ENCODE assay signal across 9 mouse cellular contexts in genomic region chr7:49258088-49258487, GRCm38 (mm10).
DNase-seq lines count a peak whose midpoint lies in the region; ATAC-seq lines count a peak whose summit lies in the region.
"Had no signal": no experiment of that assay in that cellular context is flagged by ENCODE, and none has a peak within 500 bp of the region (broad histone marks: within the 10 kb centered on the region; RNA-seq: fewer than 3 reads in every experiment).

No protein-coding gene starts in this region.

- peak overlapping the region; percentile 51 to 78 for H3K27ac ChIP-seq in heart, embryonic 14.5 days (replicated peaks in 1 of 2; ENCODE audit: control insufficient read depth in 1 of 2, insufficient read depth in 1 of 2, low read depth in 2 of 2, low read length in 2 of 2)
- H3K27ac ChIP-seq in midbrain, embryonic 13.5 days = no peak overlapping the region
- no peak overlapping the region for H3K27ac ChIP-seq in hindbrain, embryonic 16.5 days (ENCODE audit: low read depth, low read length)
- H3K27ac ChIP-seq: embryonic facial prominence, embryonic 10.5 days; hindbrain, embryonic 12.5 days had no signal

- no peak for ATAC-seq in heart, embryonic 14.5 days (ENCODE audit: insufficient number of reproducible peaks, insufficient read depth, low FRiP score, low read depth)
- no peak for ATAC-seq in midbrain, embryonic 13.5 days
- ATAC-seq in hindbrain, embryonic 16.5 days = no peak

- no peaks in the 10 kb centered on the region for H3K9me3 ChIP-seq in heart, embryonic 14.5 days (ENCODE audit: control insufficient read depth, low read length)
- H3K9me3 ChIP-seq in midbrain, embryonic 13.5 days = no peaks in the 10 kb centered on the region
- H3K9me3 ChIP-seq in hindbrain, embryonic 16.5 days (ENCODE audit: control insufficient read depth, low read length) = no peaks in the 10 kb centered on the region
- H3K9me3 ChIP-seq: embryonic facial prominence, embryonic 10.5 days; hindbrain, embryonic 12.5 days had no signal

- H3K4me1 ChIP-seq in heart, embryonic 14.5 days (ENCODE audit: control insufficient read depth in 2 of 2, insufficient read depth in 2 of 2, low read length in 2 of 2) = peaks cover 29 to 46% of the 10 kb centered on the region in 2 experiments
- peaks cover 48% of the 10 kb centered on the region for H3K4me1 ChIP-seq in midbrain, embryonic 13.5 days (replicated peaks)
- H3K4me1 ChIP-seq in hindbrain, embryonic 16.5 days (ENCODE audit: control insufficient read depth, insufficient read depth, low read depth, low read length) = peaks cover 22% of the 10 kb centered on the region

- peak; percentile 34 for DNase-seq in kidney, postnatal 14 days
- DNase-seq in kidney, postnatal 4 days = no peak
- peak; percentile 66 to 77 for DNase-seq in right cerebral cortex, postnatal 36 days (ENCODE audit: low spot score in 2 of 2)
- DNase-seq in right cerebral cortex, postnatal 25 days = no peak

- no peak overlapping the region for H3K4me2 ChIP-seq in heart, embryonic 14.5 days (ENCODE audit: low read length)
- no peak overlapping the region for H3K4me2 ChIP-seq in midbrain, embryonic 13.5 days (replicated peaks)
- no peak overlapping the region for H3K4me2 ChIP-seq in hindbrain, embryonic 16.5 days (ENCODE audit: low read length)
- H3K4me2 ChIP-seq: hindbrain, embryonic 12.5 days had no signal

- no peak overlapping the region for H3K4me3 ChIP-seq in heart, embryonic 14.5 days (ENCODE audit: control insufficient read depth in 1 of 2, insufficient read depth in 1 of 2, low read depth in 1 of 2, low read length in 2 of 2)
- H3K4me3 ChIP-seq in midbrain, embryonic 13.5 days (replicated peaks) = no peak overlapping the region
- no peak overlapping the region for H3K4me3 ChIP-seq in hindbrain, embryonic 16.5 days (ENCODE audit: low read length)
- H3K4me3 ChIP-seq: embryonic facial prominence, embryonic 10.5 days; hindbrain, embryonic 12.5 days had no signal

- H3K9ac ChIP-seq in heart, embryonic 14.5 days (ENCODE audit: low read length) = 0 out of 2 replicates have a peak overlapping the region, but pooled peaks have one; percentile 27
- H3K9ac ChIP-seq in midbrain, embryonic 13.5 days (replicated peaks) = no peak overlapping the region
- H3K9ac ChIP-seq in hindbrain, embryonic 16.5 days (ENCODE audit: low read depth, low read length) = no peak overlapping the region
- H3K9ac ChIP-seq: hindbrain, embryonic 12.5 days had no signal

- H3K36me3 ChIP-seq in heart, embryonic 14.5 days (ENCODE audit: control insufficient read depth, insufficient read depth, low read length) = no peaks in the 10 kb centered on the region
- no peaks in the 10 kb centered on the region for H3K36me3 ChIP-seq in midbrain, embryonic 13.5 days
- H3K36me3 ChIP-seq in hindbrain, embryonic 16.5 days (ENCODE audit: control insufficient read depth, insufficient read depth, low read length) = no peaks in the 10 kb centered on the region
- H3K36me3 ChIP-seq: embryonic facial prominence, embryonic 10.5 days; hindbrain, embryonic 12.5 days had no signal

- 47% methylated on average over 6 of the region's 6 CpGs for WGBS in heart, embryonic 14.5 days
- WGBS in midbrain, embryonic 13.5 days = 92% methylated on average over 6 of the region's 6 CpGs
- WGBS in hindbrain, embryonic 16.5 days = 89% methylated on average over 6 of the region's 6 CpGs

- no peaks in the 10 kb centered on the region for H3K27me3 ChIP-seq in heart, embryonic 14.5 days (ENCODE audit: control insufficient read depth, insufficient read depth, low read length)
- no peaks in the 10 kb centered on the region for H3K27me3 ChIP-seq in midbrain, embryonic 13.5 days
- no peaks in the 10 kb centered on the region for H3K27me3 ChIP-seq in hindbrain, embryonic 16.5 days (replicated peaks; ENCODE audit: control insufficient read depth, insufficient read depth, low read length)
- H3K27me3 ChIP-seq: hindbrain, embryonic 12.5 days had no signal

Comparison
In these comparisons a context has a peak if more than half of its experiments do, and no peak if none do; other contexts are left out.
1. DNase-seq: peak in kidney, postnatal 14 days (single experiment) and right cerebral cortex, postnatal 36 days (2 of 2); none in kidney, postnatal 4 days (0 of 2) and right cerebral cortex, postnatal 25 days (single experiment).
2. H3K27ac ChIP-seq: peak in heart, embryonic 14.5 days (2 of 2); none in midbrain, embryonic 13.5 days (single experiment) and hindbrain, embryonic 16.5 days (single experiment).